Mouse (Mus musculus) hindbrain, embryonic 11.5 days (tissue): ENCODE results near the gene Mmel1. TPM values are rescaled to one million over a fixed set of nuclear protein-coding genes. Genes with fewer than 3 reads are reported as not detected.

Experiments
- ATAC-seq: fragments of 200-750 bp; cut with Nextera tagmentation; 2 replicates; pipeline ENCODE4 v1.8.0; 2017; ENCODE audit warnings: mild to moderate bottlenecking, moderate TSS enrichment, moderate library complexity; ENCODE audit not compliant: low FRiP score
- DNase-seq: peaks from one replicate; pipeline ENCODE4 v3.0.0-alpha.2; 2015; ENCODE audit warnings: low spot score
- H3K27ac ChIP-seq: fragments of 300-500 bp; sonication (generic); 2 replicates; pipeline ENCODE4 v1.5.1; 2014; ENCODE audit warnings: mild to moderate bottlenecking, low read depth, low read length
- H3K27me3 ChIP-seq: fragments of 300-500 bp; sonication (generic); 2 replicates; pipeline ENCODE4 v1.6.1; 2014; ENCODE audit warnings: mild to moderate bottlenecking, low read length, moderate library complexity, mixed read lengths; ENCODE audit not compliant: control insufficient read depth, insufficient read depth
- H3K36me3 ChIP-seq: fragments of 300-500 bp; sonication (generic); 2 replicates; pipeline ENCODE4 v1.6.1; 2014; ENCODE audit warnings: mild to moderate bottlenecking, low read length, moderate library complexity, mixed read lengths; ENCODE audit not compliant: control insufficient read depth, insufficient read depth
- H3K4me1 ChIP-seq: fragments of 300-500 bp; sonication (generic); replicated peaks from 2 replicates; pipeline ENCODE4 v1.6.1; 2014; ENCODE audit warnings: low read length, mixed read lengths; ENCODE audit not compliant: control insufficient read depth, insufficient read depth
- H3K4me2 ChIP-seq: fragments of 300-500 bp; sonication (generic); replicated peaks from 2 replicates; pipeline ENCODE4 v1.6.1; 2014; ENCODE audit warnings: mild to moderate bottlenecking, low read depth, low read length
- H3K4me3 ChIP-seq: fragments of 300-500 bp; sonication (generic); 2 replicates; pipeline ENCODE4 v1.5.1; 2014; ENCODE audit warnings: low read depth, low read length
- H3K9ac ChIP-seq: fragments of 300-500 bp; sonication (generic); 2 replicates; pipeline ENCODE4 v1.6.1; 2014; ENCODE audit warnings: low read depth, low read length
- H3K9me3 ChIP-seq: fragments of 300-500 bp; sonication (generic); 2 replicates; pipeline ENCODE4 v1.6.1; 2016; ENCODE audit warnings: low read length; ENCODE audit not compliant: control insufficient read depth
- WGBS: fragments of 180-500 bp; shearing (Covaris S2); extraction: QIAGEN DNeasy Blood & Tissue Kit; methylation state at CpG from one replicate; pipeline ENCODE4 v1.1.7; 2014; 5-methylcytosine and 5-hydroxymethylcytosine counted together
- polyA plus RNA-seq: library from polyadenylated mRNA; unstranded; fragments of >200 nt; fragmentation: Nextera tagmentation; extraction: Ambion mirVana; gene quantifications from 2 replicates; pipeline ENCODE4 v1.2.1, GENCODE M21; 2014

Gene Mmel1
- polyA plus RNA-seq, 1 experiment from 2014 or later: 0.48 TPM

DNA sequence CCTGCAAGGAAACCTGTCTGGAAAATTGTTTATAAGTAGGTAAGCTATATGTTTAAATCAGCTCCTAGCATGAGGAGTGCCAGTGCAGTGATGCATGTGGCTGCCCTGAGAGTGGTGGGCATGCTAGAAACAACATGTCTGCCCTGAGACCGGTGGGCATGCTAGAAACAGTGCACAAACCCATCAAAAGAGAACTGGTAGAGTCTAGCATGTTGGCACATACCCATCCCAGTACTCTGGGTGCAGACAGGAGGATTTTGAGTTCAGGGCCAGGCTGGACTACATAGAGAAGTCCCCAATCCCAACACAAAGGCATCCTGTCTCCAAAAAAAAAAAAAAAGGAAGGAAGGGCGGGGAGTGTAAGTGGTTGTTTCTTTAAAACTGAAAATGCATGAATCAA lies 65.4 kb downstream of the Mmel1 start:
- no peaks in the 10 kb centered on the region for H3K4me1 ChIP-seq
- H3K9ac ChIP-seq: no peak overlapping the region
- H3K9me3 ChIP-seq: no peaks in the 10 kb centered on the region
- DNase-seq (no peak), ATAC-seq (no peak)
- H3K27me3 ChIP-seq: no peaks in the 10 kb centered on the region
- H3K4me2 ChIP-seq: no peak overlapping the region
- WGBS: 98% methylated on average over 2 of the region's 2 CpGs
- H3K36me3 ChIP-seq: no peaks in the 10 kb centered on the region
- H3K27ac ChIP-seq: no peak overlapping the region
- no peak overlapping the region for H3K4me3 ChIP-seq

DNA sequence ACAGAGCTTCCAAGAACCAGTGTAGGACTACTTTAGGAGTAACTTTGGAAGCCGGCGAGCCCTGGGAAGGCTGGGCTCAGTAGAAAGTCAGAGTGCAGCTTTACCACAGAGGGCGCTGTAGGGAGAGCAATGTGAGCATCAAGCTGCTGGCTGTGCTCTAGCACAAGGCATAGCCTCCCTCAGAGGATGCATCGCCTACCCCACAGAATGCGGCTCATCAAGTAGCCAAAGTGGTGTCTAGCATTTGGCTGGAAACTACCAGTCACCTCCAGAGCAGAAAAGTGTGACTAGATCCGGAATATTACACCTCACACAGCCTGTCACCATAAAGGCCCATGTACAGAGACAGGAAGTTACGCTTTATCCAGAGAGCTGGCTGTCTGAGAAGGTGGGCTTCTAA lies 66.4 kb downstream of the Mmel1 start:
- DNase-seq (no peak), ATAC-seq (no peak)
- H3K36me3 ChIP-seq: no peaks in the 10 kb centered on the region
- H3K27ac ChIP-seq: no peak overlapping the region
- no peaks in the 10 kb centered on the region for H3K9me3 ChIP-seq
- no peak overlapping the region for H3K9ac ChIP-seq
- no peak overlapping the region for H3K4me2 ChIP-seq
- H3K4me1 ChIP-seq: no peaks in the 10 kb centered on the region
- 79% methylated on average over 7 of the region's 7 CpGs for WGBS
- H3K4me3 ChIP-seq: no peak overlapping the region
- no peaks in the 10 kb centered on the region for H3K27me3 ChIP-seq

DNA sequence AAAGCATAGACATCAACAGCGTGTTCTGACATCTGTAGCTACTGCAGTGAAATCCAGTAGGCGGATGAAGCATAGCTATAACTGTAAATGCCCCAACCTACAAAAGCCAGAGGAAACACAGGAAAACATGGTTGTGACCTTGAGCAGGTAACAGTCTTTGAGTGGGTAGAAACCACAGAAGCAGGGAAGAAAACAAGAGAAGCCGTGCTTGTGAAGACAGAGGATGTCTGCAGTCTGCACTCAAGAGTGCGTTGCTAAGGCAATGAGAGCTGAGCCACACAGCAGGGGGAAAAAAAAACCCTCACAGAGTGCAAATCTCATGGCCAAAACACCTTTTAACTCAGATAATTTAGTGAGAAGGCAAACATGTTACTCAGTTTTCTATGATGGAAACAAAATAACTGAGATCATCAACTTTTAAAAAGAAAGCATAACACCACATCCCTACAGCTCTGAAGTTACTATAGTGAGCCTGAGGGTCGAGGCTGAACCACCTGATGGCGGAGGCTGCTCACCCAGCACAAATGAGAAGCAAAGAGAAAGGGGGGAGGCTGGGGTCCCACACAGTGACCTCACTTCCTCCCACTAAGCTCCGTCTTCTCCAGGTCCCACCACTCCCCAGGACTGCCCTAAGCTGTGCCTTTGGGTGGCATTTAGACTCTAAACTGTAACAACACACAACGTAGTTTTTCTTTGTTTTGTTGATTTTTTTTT lies 67.3 kb downstream of the Mmel1 start:
- no peak overlapping the region for H3K27ac ChIP-seq

DNA sequence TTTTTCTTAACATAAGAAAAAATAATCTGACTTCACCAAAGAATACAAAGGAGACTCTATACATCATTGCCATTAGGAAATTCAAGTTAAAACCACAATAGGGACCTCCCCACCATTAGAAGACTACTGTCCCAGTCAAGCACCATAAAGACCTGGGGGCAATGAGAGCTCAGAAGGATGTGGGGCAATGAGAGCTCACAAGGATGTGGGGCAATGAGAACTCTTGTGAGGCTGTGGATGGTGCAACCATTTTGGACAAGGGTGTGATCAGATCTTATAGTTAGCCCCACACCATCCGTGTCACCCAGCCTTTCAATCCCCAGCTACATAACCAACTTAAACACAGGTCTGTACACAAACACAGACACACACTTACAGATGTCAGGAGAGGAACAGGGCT lies 68.4 kb downstream of the Mmel1 start:
- H3K36me3 ChIP-seq: no peaks in the 10 kb centered on the region
- H3K4me1 ChIP-seq: no peaks in the 10 kb centered on the region
- no peak overlapping the region for H3K4me3 ChIP-seq
- no peaks in the 10 kb centered on the region for H3K27me3 ChIP-seq
- H3K9ac ChIP-seq: no peak overlapping the region
- no peak overlapping the region for H3K4me2 ChIP-seq
- WGBS: 76% methylated on average over 1 of the region's 1 CpGs
- no peak overlapping the region for H3K27ac ChIP-seq
- no peak for ATAC-seq
- H3K9me3 ChIP-seq: no peaks in the 10 kb centered on the region
- DNase-seq: no peak

More for the DNA sequence above, 67.3 kb downstream of the Mmel1 start:
- 58% methylated on average over 8 of the region's 8 CpGs for WGBS
- H3K9me3 ChIP-seq: no peaks in the 10 kb centered on the region
- DNase-seq (no peak), ATAC-seq (no peak)
- H3K36me3 ChIP-seq: no peaks in the 10 kb centered on the region
- H3K4me2 ChIP-seq: no peak overlapping the region
- H3K9ac ChIP-seq: no peak overlapping the region
- no peak overlapping the region for H3K4me3 ChIP-seq
- no peaks in the 10 kb centered on the region for H3K4me1 ChIP-seq
- H3K27me3 ChIP-seq: no peaks in the 10 kb centered on the region

DNA sequence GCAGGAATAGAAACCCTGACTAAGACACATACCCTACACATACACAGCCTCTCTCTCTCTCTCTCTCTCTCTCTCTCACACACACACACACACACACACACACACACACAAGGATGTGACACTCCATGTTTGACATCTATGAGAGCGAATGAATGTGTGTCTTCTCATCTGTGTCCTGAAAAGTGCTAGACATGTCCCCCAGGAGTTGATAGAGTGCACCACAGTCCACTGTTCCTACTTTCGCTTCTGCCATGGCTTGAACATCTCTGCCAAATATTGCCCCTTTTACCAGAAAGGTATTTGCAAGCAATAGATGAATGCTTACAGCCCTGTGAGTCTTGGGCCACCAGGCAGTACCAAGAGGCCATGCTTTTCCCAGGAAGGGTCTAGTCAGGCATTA lies 70.8 kb downstream of the Mmel1 start:
- no peak overlapping the region for H3K4me3 ChIP-seq
- DNase-seq: no peak
- ATAC-seq: no peak
- no peaks in the 10 kb centered on the region for H3K9me3 ChIP-seq
- H3K4me1 ChIP-seq: 0 out of 2 replicates have a peak, but pooled peaks cover 2% of the 10 kb centered on the region
- H3K4me2 ChIP-seq: no peak overlapping the region
- no peaks in the 10 kb centered on the region for H3K36me3 ChIP-seq
- H3K27ac ChIP-seq: no peak overlapping the region
- H3K27me3 ChIP-seq: no peaks in the 10 kb centered on the region
- 87% methylated on average over 2 of the region's 2 CpGs for WGBS
- no peak overlapping the region for H3K9ac ChIP-seq

DNA sequence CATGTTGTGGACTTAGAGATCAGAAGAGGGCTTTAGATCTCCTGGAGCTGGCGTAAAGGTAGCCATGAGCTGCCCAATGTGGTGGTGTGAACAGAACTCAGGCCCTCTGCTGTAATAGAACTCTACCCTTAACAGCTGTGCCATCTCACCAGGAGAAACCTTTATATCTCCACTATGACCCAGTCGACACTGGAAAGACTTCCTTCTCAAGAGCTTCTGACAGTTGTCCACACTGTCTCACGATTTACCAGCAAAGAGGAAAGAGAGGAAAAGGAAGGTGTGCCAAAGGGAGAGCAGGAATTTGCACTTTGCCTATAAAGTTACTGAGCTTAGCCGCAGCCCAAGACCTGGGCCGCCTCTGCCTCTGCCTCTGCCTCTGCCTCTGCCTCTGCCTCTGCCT lies 72.4 kb downstream of the Mmel1 start:
- Histone ChIP-seq H3K4me3 (no peak overlapping the region), H3K4me1 (peaks cover 6% of the 10 kb centered on the region; the same call in 1 of the 2 replicates)
- WGBS: 93% methylated on average over 5 of the region's 5 CpGs

DNA sequence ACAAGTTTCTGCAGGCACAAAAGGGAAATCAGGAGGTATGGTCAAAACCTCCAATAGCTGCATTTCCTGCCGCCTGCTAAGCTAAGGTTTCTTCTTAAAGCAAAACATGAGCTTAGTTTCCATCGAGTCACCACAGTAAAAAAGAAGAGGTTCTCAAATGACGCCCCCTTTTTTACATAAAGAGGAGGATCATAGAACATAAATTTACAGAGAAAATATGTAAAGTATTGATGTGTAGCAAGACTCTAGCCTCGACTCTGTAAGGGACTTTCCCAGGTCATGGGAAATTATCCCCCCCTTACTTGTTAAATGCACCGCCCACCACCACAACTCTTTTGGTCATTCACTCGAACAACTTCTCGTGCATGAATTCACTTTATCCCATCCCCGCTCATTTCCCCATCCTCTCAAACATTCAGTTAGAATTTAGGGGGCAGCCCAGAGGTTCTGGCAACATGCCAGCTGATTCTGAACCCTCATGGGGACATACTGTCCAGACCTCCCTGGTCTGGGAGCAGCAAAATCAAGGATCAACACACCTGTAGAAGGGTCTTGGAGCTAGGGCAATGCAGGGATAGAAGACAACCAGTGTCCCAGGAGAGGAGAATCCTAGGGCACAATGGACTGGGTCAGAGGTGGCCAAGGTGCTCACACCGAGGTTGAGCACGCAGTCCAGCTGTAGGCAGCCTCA lies 73.4 kb downstream of the Mmel1 start:
- Histone ChIP-seq H3K9ac (no peak overlapping the region), H3K4me1 (peaks cover 6% of the 10 kb centered on the region; the same call in 1 of the 2 replicates), H3K27ac (no peak overlapping the region), H3K36me3 (no peaks in the 10 kb centered on the region), H3K4me3 (no peak overlapping the region), H3K27me3 (no peaks in the 10 kb centered on the region), H3K4me2 (no peak overlapping the region), H3K9me3 (no peaks in the 10 kb centered on the region)
- ATAC-seq: no peak
- 90% methylated on average over 10 of the region's 10 CpGs for WGBS
- DNase-seq: no peak

More for the DNA sequence above, 72.4 kb downstream of the Mmel1 start:
- Histone ChIP-seq H3K4me2 (no peak overlapping the region), H3K9me3 (no peaks in the 10 kb centered on the region), H3K27me3 (no peaks in the 10 kb centered on the region), H3K27ac (no peak overlapping the region), H3K36me3 (no peaks in the 10 kb centered on the region), H3K9ac (no peak overlapping the region)
- no peak for DNase-seq
- no peak for ATAC-seq

DNA sequence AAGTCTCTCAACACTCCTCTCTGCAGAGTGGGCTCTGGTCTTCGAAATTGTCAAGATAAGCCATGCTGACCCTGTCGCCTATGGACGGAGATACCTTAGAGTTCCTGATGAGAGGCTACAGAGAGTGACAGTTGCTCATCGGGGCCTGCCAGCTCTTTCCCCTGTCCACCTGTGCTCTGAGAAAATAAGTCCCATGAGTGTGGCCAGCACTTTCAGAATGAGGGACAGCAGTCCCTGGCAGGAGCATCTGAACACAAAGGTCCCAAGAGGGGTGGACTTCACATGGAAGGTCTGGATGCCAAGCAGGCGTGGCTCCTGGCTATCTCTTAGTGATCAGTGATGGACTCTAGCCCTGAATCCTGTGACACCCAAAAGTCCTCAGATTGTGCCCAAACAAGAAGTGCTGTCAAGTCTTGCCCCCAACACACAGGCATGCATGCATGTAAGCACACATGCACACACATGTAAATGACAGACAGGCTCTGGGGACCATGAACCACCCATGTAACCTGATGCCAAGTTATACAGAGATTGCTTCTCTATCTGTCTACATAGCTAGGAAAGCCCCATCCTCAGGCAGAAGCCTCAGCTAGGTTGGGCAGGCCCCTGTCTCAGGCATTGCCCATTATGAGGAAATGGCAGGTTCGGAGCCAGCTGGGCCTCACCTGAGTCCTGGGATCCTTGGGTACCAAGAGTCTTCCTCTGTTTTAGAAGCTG lies 74.1 kb downstream of the Mmel1 start:
- Histone ChIP-seq H3K9ac (no peak overlapping the region), H3K36me3 (no peaks in the 10 kb centered on the region), H3K4me3 (no peak overlapping the region), H3K4me2 (no peak overlapping the region), H3K27ac (no peak overlapping the region), H3K9me3 (no peaks in the 10 kb centered on the region), H3K27me3 (no peaks in the 10 kb centered on the region), H3K4me1 (peaks cover 6% of the 10 kb centered on the region; the same call in 1 of the 2 replicates)
- 92% methylated on average over 6 of the region's 6 CpGs for WGBS
- no peak for DNase-seq
- ATAC-seq: no peak
